Mouse (Mus musculus): Measurements from ENCODE around the gene Wdtc1. TPM values are rescaled to one million over a fixed set of nuclear protein-coding genes. Genes with fewer than 3 reads are reported as not detected.

Gene Wdtc1
- total RNA-seq (2023) = 44.1 TPM

GRCm38 (mm10) chr4:133353367-133354365 lies at the start of gene Wdtc1:
Gene Wdtc1 (minus strand): TSS chr4:133353481.

GRCm38 (mm10) chr4:133369553-133370297 lies 16.4 kb upstream of the Wdtc1 start, which contains the start of gene Slc9a1:
Gene Slc9a1 (plus strand): TSS chr4:133369706.

GRCm38 (mm10) chr4:133277104-133278026 lies 75.9 kb downstream of the Wdtc1 start, which contains the start of gene Tmem222:
Gene Tmem222 (minus strand): TSS chr4:133277792.

GRCm38 (mm10) chr4:133262882-133263281 lies 90.4 kb downstream of the Wdtc1 start, which contains the start of gene Sytl1:
Gene Sytl1 (minus strand): TSS chr4:133263113.

Other genes with a start within 250 kb of the Wdtc1 start
- 231 TPM for gene Wasf2, start 223.0 kb downstream of the Wdtc1 start, total RNA-seq (2023)
- not detected for gene Cd164l2, start 141.3 kb downstream of the Wdtc1 start, total RNA-seq (2023)
- not detected for gene Gpr3, start 140.9 kb downstream of the Wdtc1 start, total RNA-seq (2023)
- gene Map3k6, start 112.7 kb downstream of the Wdtc1 start, total RNA-seq (2023) = not detected
- gene Sytl1, start 90.4 kb downstream of the Wdtc1 start, total RNA-seq (2023) = 32.6 TPM
- gene Tmem222, start 75.7 kb downstream of the Wdtc1 start, total RNA-seq (2023) = 55.5 TPM
- 49.2 TPM for gene Slc9a1, start 16.2 kb upstream of the Wdtc1 start, total RNA-seq (2023)
- not detected for gene Tent5b, start 126.7 kb upstream of the Wdtc1 start, total RNA-seq (2023)
- 27.5 TPM for gene Trnp1, start 145.1 kb upstream of the Wdtc1 start, total RNA-seq (2023)
- 0.31 TPM for gene Kdf1, start 165.5 kb upstream of the Wdtc1 start, total RNA-seq (2023)
- 96.8 TPM for gene Nudc, start 192.5 kb upstream of the Wdtc1 start, total RNA-seq (2023)
- not detected for gene Nr0b2, start 199.9 kb upstream of the Wdtc1 start, total RNA-seq (2023)
- 23.5 TPM for gene Gpatch3, start 221.3 kb upstream of the Wdtc1 start, total RNA-seq (2023)
- 24.1 TPM for gene Gpn2, start 230.9 kb upstream of the Wdtc1 start, total RNA-seq (2023)
- gene Sfn, start 248.7 kb upstream of the Wdtc1 start, total RNA-seq (2023) = 49.2 TPM

Data from CD8-positive naive resting alpha-beta T cell, adult 57 days (primary cell).